Mouse (Mus musculus): ENCODE data around the gene Klc2.
"Not testable (repeated sequence)": the region's sequence is repeated elsewhere in the genome, so short reads cannot be mapped to it uniquely, and the experiment has no call there.

Gene Klc2

GRCm38 (mm10) chr19:5106074-5106473, 12.3 kb downstream of the Klc2 start:
- DNase-seq (ENCODE audit: low spot score in 2 of 2) = no peak

GRCm38 (mm10) chr19:5098363-5099143, 19.8 kb downstream of the Klc2 start, which contains the start of gene Cnih2:
Cnih2 (minus strand) TSS chr19:5098521.
- DNase-seq (ENCODE audit: low spot score in 2 of 2) = peak in 1 of 2 experiments; percentile 69

GRCm38 (mm10) chr19:5097521-5098362, 20.6 kb downstream of the Klc2 start:
- peak in 1 of 2 experiments; percentile 32 for DNase-seq (ENCODE audit: low spot score in 2 of 2)

- DNase-seq (ENCODE audit: low spot score in 2 of 2) = no peak
These were observed 22.4 kb downstream of the Klc2 start for GRCm38 (mm10) chr19:5095887-5096474.

GRCm38 (mm10) chr19:5094746-5095417, 23.5 kb downstream of the Klc2 start:
- DNase-seq (ENCODE audit: low spot score in 2 of 2) = no peak

GRCm38 (mm10) chr19:5094243-5094632, 24.1 kb downstream of the Klc2 start:
- peak; percentile 95 to 99 for DNase-seq (ENCODE audit: low spot score in 2 of 2)

- no peak for DNase-seq (ENCODE audit: low spot score in 2 of 2)
These were observed 24.7 kb downstream of the Klc2 start for GRCm38 (mm10) chr19:5093481-5094242.

- no peak for DNase-seq (ENCODE audit: low spot score in 2 of 2)
These were observed 26.3 kb downstream of the Klc2 start for GRCm38 (mm10) chr19:5092083-5092482.

GRCm38 (mm10) chr19:5089324-5089723, 29.0 kb downstream of the Klc2 start:
- no peak for DNase-seq (ENCODE audit: low spot score in 2 of 2)

- DNase-seq (ENCODE audit: low spot score in 2 of 2) = peak; percentile 71 to 87
These were observed 30.3 kb downstream of the Klc2 start, which contains the start of gene Yif1a for GRCm38 (mm10) chr19:5087884-5088728. Yif1a (plus strand) TSS chr19:5088538.

- not testable (repeated sequence) for DNase-seq (ENCODE audit: low spot score in 2 of 2)
These were observed 31.8 kb downstream of the Klc2 start for GRCm38 (mm10) chr19:5086533-5086932.

- peak in 1 of 2 experiments; percentile 28 for DNase-seq (ENCODE audit: low spot score in 2 of 2)
These were observed 33.1 kb downstream of the Klc2 start, which contains the start of gene Tmem151a for GRCm38 (mm10) chr19:5085145-5085863. Tmem151a (minus strand) TSS chr19:5085531.

GRCm38 (mm10) chr19:5084834-5085144, 33.6 kb downstream of the Klc2 start:
- DNase-seq (ENCODE audit: low spot score in 2 of 2) = no peak

- DNase-seq (ENCODE audit: low spot score in 2 of 2) = no peak
These were observed 34.2 kb downstream of the Klc2 start for GRCm38 (mm10) chr19:5083961-5084833.

- DNase-seq (ENCODE audit: low spot score in 2 of 2) = no peak
These were observed 35.8 kb downstream of the Klc2 start for GRCm38 (mm10) chr19:5082596-5082995.

- no peak for DNase-seq (ENCODE audit: low spot score in 2 of 2)
These were observed 36.4 kb downstream of the Klc2 start for GRCm38 (mm10) chr19:5082005-5082404.

GRCm38 (mm10) chr19:5079279-5079678, 39.1 kb downstream of the Klc2 start:
- DNase-seq (ENCODE audit: low spot score in 2 of 2) = no peak

GRCm38 (mm10) chr19:5073518-5073917, 44.8 kb downstream of the Klc2 start:
- no peak for DNase-seq (ENCODE audit: low spot score in 2 of 2)

Measured in cerebellum, postnatal 4 days (tissue).